Mouse (Mus musculus) stomach, embryonic 16.5 days (tissue): ENCODE data around the gene Itpr2. TPM values are rescaled to one million over a fixed set of nuclear protein-coding genes. Genes with fewer than 3 reads are reported as not detected.
A peak's percentile ranks its signal among the peaks of the same experiment; 100 is the strongest.

ENCODE experiments used
- ATAC-seq: fragments of 200-750 bp; cut with Nextera tagmentation; 2 replicates; pipeline ENCODE4 v1.8.0; 2017; ENCODE audit warnings: moderate number of reproducible peaks, moderate TSS enrichment; ENCODE audit not compliant: insufficient read depth, low FRiP score
- H3K27ac ChIP-seq: fragments of 300-500 bp; sonication (generic); 2 replicates; pipeline ENCODE4 v1.5.1; 2014; ENCODE audit warnings: low read length
- H3K27me3 ChIP-seq: fragments of 300-500 bp; sonication (generic); 2 replicates; pipeline ENCODE4 v1.6.1; 2014; ENCODE audit warnings: low read length, control low read depth, mixed read lengths; ENCODE audit not compliant: control insufficient read depth, insufficient read depth
- H3K36me3 ChIP-seq: fragments of 300-500 bp; sonication (generic); 2 replicates; pipeline ENCODE4 v1.6.1; 2014; ENCODE audit warnings: low read length; ENCODE audit not compliant: control insufficient read depth, insufficient read depth
- H3K4me1 ChIP-seq: fragments of 300-500 bp; sonication (generic); 2 replicates; pipeline ENCODE4 v1.6.1; 2014; ENCODE audit warnings: low read length, control low read depth, mixed read lengths; ENCODE audit not compliant: control insufficient read depth, insufficient read depth
- H3K4me2 ChIP-seq: fragments of 300-500 bp; sonication (generic); 2 replicates; pipeline ENCODE4 v1.6.1; 2014; ENCODE audit warnings: low read depth, low read length, mixed read lengths
- H3K4me3 ChIP-seq: fragments of 300-500 bp; sonication (generic); replicated peaks from 2 replicates; pipeline ENCODE4 v1.5.1; 2014; ENCODE audit warnings: mild to moderate bottlenecking, low read length
- H3K9ac ChIP-seq: fragments of 300-500 bp; sonication (generic); 2 replicates; pipeline ENCODE4 v1.6.1; 2014; ENCODE audit warnings: low read length
- H3K9me3 ChIP-seq: fragments of 300-500 bp; sonication (generic); replicated peaks from 2 replicates; pipeline ENCODE4 v1.6.1; 2016; ENCODE audit warnings: low read length, control low read depth; ENCODE audit not compliant: control insufficient read depth
- WGBS: fragments of 180-500 bp; shearing (Covaris S2); extraction: QIAGEN DNeasy Blood & Tissue Kit; methylation state at CpG from one replicate; pipeline ENCODE4 v1.1.7; 2014; 5-methylcytosine and 5-hydroxymethylcytosine counted together
- polyA plus RNA-seq: library from polyadenylated mRNA; unstranded; fragments of >200 nt; fragmentation: Nextera tagmentation; extraction: Ambion mirVana; gene quantifications from 2 replicates; pipeline ENCODE4 v1.2.1, GENCODE M21; 2015

The Itpr2 gene
- polyA plus RNA-seq, 1 experiment from 2014 or later: 14.8 TPM

DNA sequence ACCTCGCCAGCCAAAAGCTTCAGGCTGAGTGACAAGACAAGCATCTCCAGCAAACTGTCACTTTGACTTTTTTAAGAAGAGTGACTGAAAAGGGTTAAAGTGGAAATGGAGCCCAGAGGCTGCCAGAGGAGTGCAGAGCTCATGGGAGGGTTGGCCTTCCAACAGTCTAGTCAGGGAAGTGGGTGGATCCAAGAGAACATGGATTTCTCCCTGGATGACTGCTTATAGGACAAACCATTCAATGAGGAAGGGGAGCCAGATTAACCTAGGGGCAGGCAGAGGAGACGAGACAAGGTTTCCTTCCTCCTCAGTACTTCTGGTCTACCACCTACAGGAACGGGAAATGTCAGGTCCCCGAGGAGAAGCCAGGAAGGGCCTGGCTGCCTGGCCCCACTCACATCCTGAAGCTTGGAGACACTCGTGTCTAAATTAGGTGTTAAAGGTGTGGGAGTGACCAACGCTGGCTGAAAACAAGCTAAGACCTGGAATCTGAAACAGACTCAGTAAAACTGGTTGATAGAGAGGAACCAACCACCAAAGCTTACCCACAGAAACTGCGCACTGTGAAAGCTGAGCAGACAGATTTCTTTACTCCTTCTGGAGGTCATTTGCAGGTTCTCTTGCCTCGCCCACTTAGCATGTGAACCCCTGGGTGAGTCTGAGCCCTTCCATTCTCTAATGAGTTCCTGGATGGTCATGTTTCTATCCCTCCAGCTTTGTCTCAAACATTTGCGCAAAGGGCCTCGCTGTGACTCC lies 294.6 kb downstream of the Itpr2 start:
- Histone ChIP-seq H3K27me3 (no peaks in the 10 kb centered on the region), H3K4me1 (no peaks in the 10 kb centered on the region), H3K4me3 (no peak overlapping the region), H3K4me2 (no peak overlapping the region), H3K9me3 (no peaks in the 10 kb centered on the region), H3K27ac (peak overlapping the region; percentile 42; the same call in 1 of the 2 replicates), H3K9ac (no peak overlapping the region), H3K36me3 (no peaks in the 10 kb centered on the region)
- no peak for ATAC-seq
- WGBS: 70% methylated on average over 10 of the region's 10 CpGs

DNA sequence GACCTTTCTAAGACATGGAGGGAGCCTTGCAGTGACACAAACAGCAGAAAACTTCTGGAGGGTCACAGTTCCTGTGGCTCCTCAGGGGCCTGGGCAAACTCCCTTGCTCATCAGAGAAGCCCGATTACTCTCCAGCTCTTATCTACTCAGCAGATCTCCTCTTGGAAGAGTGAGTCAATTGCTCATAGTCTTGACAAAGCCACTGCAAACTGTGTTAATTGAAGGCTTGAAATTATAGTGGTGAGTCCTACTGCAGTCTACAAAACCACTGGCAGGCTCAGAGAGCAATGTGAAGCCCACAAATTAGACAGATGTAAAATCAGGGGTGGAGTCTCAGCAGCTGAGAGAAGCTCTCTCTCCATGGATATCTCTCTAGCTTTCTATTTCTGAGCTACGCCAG lies 296.9 kb downstream of the Itpr2 start:
- ATAC-seq: no peak
- Histone ChIP-seq H3K36me3 (no peaks in the 10 kb centered on the region), H3K27ac (no peak overlapping the region), H3K9me3 (no peaks in the 10 kb centered on the region), H3K9ac (no peak overlapping the region), H3K27me3 (no peaks in the 10 kb centered on the region), H3K4me3 (no peak overlapping the region), H3K4me2 (no peak overlapping the region), H3K4me1 (no peaks in the 10 kb centered on the region)
- WGBS: 59% methylated on average over 2 of the region's 2 CpGs

DNA sequence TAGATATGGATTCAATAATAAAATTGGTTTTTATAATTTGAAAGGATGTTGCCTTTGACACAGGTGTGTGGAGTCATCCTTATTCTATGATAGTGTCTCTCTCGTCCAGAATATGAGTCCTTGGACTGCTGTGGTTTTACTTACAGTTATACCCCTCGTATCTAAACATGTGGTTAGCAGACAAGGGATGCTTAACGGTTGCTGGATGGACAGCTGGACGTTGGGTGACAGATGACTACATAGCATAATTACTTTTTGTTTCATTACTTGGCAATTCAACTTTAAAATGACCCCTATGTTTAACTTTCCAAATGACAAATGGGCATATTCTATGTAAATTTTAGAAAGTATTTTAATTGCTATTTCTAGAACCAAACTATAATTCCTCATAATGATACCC lies 297.6 kb downstream of the Itpr2 start:
- no peak for ATAC-seq
- no peaks in the 10 kb centered on the region for H3K4me1 ChIP-seq
- no peak overlapping the region for H3K4me3 ChIP-seq
- no peaks in the 10 kb centered on the region for H3K36me3 ChIP-seq
- H3K4me2 ChIP-seq: no peak overlapping the region
- H3K27ac ChIP-seq: no peak overlapping the region
- H3K27me3 ChIP-seq: no peaks in the 10 kb centered on the region
- no peak overlapping the region for H3K9ac ChIP-seq
- no peaks in the 10 kb centered on the region for H3K9me3 ChIP-seq
- 44% methylated on average over 4 of the region's 4 CpGs for WGBS

DNA sequence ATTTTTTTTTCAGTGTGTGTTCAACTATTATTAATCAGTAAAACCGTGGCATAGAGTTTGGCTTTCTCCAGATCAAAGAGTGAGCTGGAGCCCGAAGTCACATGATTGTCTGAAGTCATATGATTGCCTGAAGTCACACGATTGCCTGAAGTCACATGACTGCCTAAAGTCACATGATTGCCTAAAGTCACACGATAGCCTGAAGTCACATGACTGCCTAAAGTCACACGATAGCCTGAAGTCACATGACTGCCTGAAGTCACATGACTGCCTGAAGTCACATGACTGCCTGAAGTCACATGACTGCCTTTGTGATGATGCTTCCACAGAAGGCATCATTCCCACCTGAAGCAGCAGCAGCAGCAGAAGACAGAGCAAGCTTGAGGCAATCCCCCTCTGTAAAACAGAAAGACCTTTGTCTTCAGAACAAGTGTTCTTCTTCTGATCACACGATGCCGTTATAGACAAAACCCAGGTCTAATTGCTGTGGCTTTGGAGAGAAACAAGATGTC lies 304.1 kb downstream of the Itpr2 start:
- H3K9me3 ChIP-seq: no peaks in the 10 kb centered on the region
- no peak overlapping the region for H3K4me3 ChIP-seq
- no peak overlapping the region for H3K9ac ChIP-seq
- H3K4me1 ChIP-seq: no peaks in the 10 kb centered on the region
- H3K36me3 ChIP-seq: no peaks in the 10 kb centered on the region
- WGBS: 91% methylated on average over 7 of the region's 7 CpGs
- no peak for ATAC-seq
- no peak overlapping the region for H3K4me2 ChIP-seq
- no peak overlapping the region for H3K27ac ChIP-seq
- H3K27me3 ChIP-seq: no peaks in the 10 kb centered on the region

DNA sequence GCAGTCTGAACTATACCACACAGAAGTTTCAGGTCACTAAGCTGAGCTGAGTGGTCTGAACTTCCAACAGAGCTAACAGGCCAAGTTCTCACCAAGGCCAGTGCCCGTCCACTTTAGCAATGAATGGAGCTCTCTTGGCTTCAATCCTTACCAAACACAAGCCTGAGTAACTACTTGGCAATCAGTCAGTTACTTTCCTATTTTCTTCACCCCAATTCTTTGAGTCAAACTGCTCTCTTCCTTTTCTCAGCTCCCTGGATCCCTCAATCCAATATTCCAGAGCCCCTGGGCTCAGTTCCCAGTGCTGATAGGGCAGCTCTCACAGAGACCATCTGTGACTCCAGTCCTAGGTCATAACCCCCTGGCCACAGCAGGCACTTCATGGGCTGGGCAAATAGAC lies 305.3 kb downstream of the Itpr2 start:
- Histone ChIP-seq H3K9me3 (no peaks in the 10 kb centered on the region), H3K36me3 (no peaks in the 10 kb centered on the region), H3K27ac (no peak overlapping the region), H3K4me3 (no peak overlapping the region), H3K9ac (no peak overlapping the region), H3K4me1 (no peaks in the 10 kb centered on the region), H3K27me3 (no peaks in the 10 kb centered on the region), H3K4me2 (no peak overlapping the region)
- 93% methylated on average over 1 of the region's 1 CpGs for WGBS
- ATAC-seq: no peak

DNA sequence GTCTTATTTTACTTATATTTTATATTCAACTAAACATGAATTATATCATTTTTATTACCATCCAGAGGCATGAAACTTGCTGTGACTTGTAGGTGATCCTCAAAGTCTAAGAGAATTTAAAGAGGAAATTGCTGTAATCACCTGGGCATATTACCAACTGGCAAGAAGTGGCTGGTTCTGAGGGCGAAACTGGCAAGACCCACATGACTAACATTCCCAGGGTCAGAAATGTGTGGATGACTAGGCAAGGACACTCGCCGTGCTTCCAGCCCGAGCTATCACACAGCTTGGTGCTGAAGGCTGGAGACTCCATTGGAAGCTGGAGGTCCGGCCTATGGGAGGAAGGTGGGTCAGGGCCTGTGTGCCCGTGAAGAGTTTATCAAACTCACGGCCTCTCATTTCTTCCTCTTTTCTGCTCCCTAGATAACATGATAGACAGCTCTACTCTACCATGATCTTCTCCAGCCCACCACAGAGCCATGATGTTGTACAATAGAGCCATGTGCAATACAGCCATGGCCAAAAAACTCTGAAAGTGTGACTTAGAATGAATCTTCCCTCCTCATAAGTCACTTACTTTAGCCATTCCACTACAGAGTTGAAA lies 306.1 kb downstream of the Itpr2 start:
- 93% methylated on average over 7 of the region's 7 CpGs for WGBS
- no peak for ATAC-seq

DNA sequence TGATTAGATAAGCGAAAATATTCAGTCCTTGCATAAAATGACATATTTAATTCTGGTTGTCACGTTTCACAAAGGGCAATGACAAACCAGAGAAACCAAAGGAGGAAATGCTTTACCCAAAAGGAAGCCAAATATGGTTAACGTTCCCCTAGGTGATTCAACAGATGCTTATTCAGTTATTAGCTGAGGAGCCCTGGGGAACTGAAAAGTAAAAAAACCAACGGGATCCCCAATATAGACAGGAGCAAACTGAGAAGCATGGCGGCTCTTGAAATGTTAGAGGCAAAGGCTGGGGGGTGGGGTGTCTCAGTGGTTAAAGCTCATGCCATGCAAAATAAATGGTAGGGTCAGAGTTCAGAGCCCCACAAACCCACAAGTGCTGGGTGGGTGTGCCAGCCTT lies 310.1 kb downstream of the Itpr2 start:
- H3K27ac ChIP-seq: no peak overlapping the region
- no peaks in the 10 kb centered on the region for H3K9me3 ChIP-seq
- H3K36me3 ChIP-seq: no peaks in the 10 kb centered on the region
- H3K27me3 ChIP-seq: no peaks in the 10 kb centered on the region
- ATAC-seq: no peak
- WGBS: 79% methylated on average over 5 of the region's 5 CpGs
- H3K4me1 ChIP-seq: peaks cover 9% of the 10 kb centered on the region; the same call in 1 of the 2 replicates
- H3K9ac ChIP-seq: no peak overlapping the region
- no peak overlapping the region for H3K4me3 ChIP-seq
- no peak overlapping the region for H3K4me2 ChIP-seq

More for the DNA sequence above, 306.1 kb downstream of the Itpr2 start:
- no peak overlapping the region for H3K9ac ChIP-seq
- H3K4me1 ChIP-seq: no peaks in the 10 kb centered on the region
- no peaks in the 10 kb centered on the region for H3K9me3 ChIP-seq
- H3K4me3 ChIP-seq: no peak overlapping the region
- no peak overlapping the region for H3K4me2 ChIP-seq
- no peak overlapping the region for H3K27ac ChIP-seq
- no peaks in the 10 kb centered on the region for H3K27me3 ChIP-seq
- H3K36me3 ChIP-seq: no peaks in the 10 kb centered on the region

DNA sequence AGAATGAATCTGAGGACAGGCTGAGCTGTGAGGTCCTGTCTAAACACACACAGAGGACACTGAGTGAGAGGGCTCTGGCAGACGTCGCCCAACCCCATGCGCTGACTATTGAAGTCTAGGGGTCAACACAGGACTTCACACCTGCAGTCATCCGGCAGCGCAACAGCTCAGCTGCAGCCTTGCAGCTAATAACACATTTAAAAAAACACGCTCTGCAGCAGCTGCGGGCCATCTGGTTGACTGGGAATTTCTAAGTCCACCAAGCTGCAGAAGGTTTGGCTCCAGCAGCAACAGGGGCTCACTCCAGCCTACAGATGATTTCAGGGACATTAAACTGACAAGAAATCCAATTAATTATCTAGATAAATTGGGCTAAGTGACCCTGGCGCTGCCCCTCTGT lies 312.0 kb downstream of the Itpr2 start:
- 37% methylated on average over 8 of the region's 8 CpGs for WGBS
- ATAC-seq: no peak; the same call in 1 of the 2 replicates
- Histone ChIP-seq H3K4me1 (peaks cover 9% of the 10 kb centered on the region; the same call in 1 of the 2 replicates), H3K9ac (no peak overlapping the region), H3K4me3 (no peak overlapping the region), H3K36me3 (no peaks in the 10 kb centered on the region), H3K9me3 (no peaks in the 10 kb centered on the region), H3K27me3 (no peaks in the 10 kb centered on the region), H3K4me2 (no peak overlapping the region), H3K27ac (no peak overlapping the region; the same call in 1 of the 2 replicates)

DNA sequence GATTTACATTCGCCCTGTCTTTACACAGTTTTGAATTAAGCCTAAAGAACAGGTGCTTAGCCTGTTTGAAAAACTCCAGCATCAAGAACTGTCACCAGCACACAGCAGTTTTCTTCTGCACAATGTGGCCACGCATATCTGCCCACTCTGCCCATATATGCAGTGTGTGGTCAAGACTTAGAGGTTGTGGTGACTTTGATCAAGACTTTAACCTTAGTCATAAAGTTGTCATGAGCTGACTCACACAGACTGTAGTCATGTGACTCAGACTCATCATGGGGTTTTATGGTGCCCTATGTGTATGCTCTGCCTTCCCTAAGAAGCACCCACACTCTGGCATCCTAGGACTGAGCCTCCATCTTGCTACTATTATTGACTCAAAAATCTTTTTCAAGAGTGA lies 316.5 kb downstream of the Itpr2 start:
- no peak for ATAC-seq
- Histone ChIP-seq H3K4me2 (no peak overlapping the region), H3K27ac (no peak overlapping the region), H3K27me3 (no peaks in the 10 kb centered on the region), H3K4me3 (no peak overlapping the region), H3K9me3 (no peaks in the 10 kb centered on the region), H3K4me1 (peaks cover 6% of the 10 kb centered on the region; the same call in 1 of the 2 replicates), H3K9ac (no peak overlapping the region), H3K36me3 (no peaks in the 10 kb centered on the region)
- 85% methylated on average over 2 of the region's 2 CpGs for WGBS
